Mouse (Mus musculus): ENCODE results near the gene Aff4.

DNA sequence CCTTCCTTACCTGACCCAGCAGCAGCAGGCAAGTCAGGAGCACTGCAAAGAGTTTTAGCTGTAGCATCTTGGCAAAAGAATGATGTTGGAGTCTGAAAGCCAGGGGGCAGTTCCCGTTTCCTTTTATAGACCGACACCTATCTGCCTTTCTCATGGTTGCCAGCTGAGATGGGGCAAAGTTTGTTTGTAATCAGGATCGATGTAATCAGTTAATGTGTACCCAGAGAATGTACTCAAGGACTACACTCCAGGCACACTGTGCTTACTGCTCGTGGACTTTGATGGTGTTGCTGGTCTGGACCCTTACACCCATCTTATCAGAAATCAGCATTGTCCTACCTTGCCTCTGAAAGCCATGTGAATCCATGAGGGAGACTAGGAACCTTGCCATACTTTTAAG, 72.4 kb downstream of the Aff4 start, which contains the start of gene Leap2:
- TF ChIP-seq EP300 (IDR thresholded peaks at IDR 0.05; ENCODE audit: low read depth) (no peak), CTCF (IDR thresholded peaks at IDR 0.05; ENCODE audit: low read depth) (no peak)
